Mouse (Mus musculus): Measurements from ENCODE around the gene Gm10643. TPM values are rescaled to one million over a fixed set of nuclear protein-coding genes. Genes with fewer than 3 reads are reported as not detected.
A peak's percentile ranks its signal among the peaks of the same experiment; 100 is the strongest.

Gm10643 gene
- polyA plus RNA-seq, 1 experiment from 2014 or later: 0.95 TPM

- ATAC-seq (replicated peaks; ENCODE audit: extremely low read depth, insufficient read depth, low FRiP score): no peak
- WGBS: 69% methylated on average over 7 of the region's 7 CpGs
- Histone ChIP-seq H3K27ac (ENCODE audit: low read length) (peak overlapping the region; percentile 5), H3K9me3 (replicated peaks; ENCODE audit: control insufficient read depth, low read length) (no peaks in the 10 kb centered on the region), H3K4me1 (ENCODE audit: control insufficient read depth, insufficient read depth, low read length) (peaks cover 47% of the 10 kb centered on the region), H3K36me3 (ENCODE audit: control insufficient read depth, insufficient read depth) (no peaks in the 10 kb centered on the region), H3K4me3 (ENCODE audit: low read length) (peak overlapping the region; percentile 85; the same call in 1 of the 2 replicates), H3K9ac (ENCODE audit: low read length) (no peak overlapping the region), H3K27me3 (ENCODE audit: control insufficient read depth, insufficient read depth, low read length) (no peaks in the 10 kb centered on the region), H3K4me2 (ENCODE audit: low read depth, low read length) (peak overlapping the region; percentile 63)
Observed at GRCm38 (mm10) chr8:84067911-84068310, 3.0 kb upstream of the Gm10643 start.

- under 1% methylated on average over 57 of the region's 58 CpGs for WGBS
- Histone ChIP-seq H3K4me3 (ENCODE audit: low read length) (peak overlapping the region; percentile 85), H3K9ac (ENCODE audit: low read length) (peak overlapping the region; percentile 85), H3K27me3 (ENCODE audit: control insufficient read depth, insufficient read depth, low read length) (no peaks in the 10 kb centered on the region), H3K36me3 (ENCODE audit: control insufficient read depth, insufficient read depth) (no peaks in the 10 kb centered on the region), H3K4me2 (ENCODE audit: low read depth, low read length) (peak overlapping the region; percentile 63), H3K9me3 (replicated peaks; ENCODE audit: control insufficient read depth, low read length) (no peaks in the 10 kb centered on the region), H3K27ac (ENCODE audit: low read length) (peak overlapping the region; percentile 97), H3K4me1 (ENCODE audit: control insufficient read depth, insufficient read depth, low read length) (peaks cover 47% of the 10 kb centered on the region)
- peak; percentile 66 for ATAC-seq (replicated peaks; ENCODE audit: extremely low read depth, insufficient read depth, low FRiP score)
Observed at GRCm38 (mm10) chr8:84067047-84067573, 2.2 kb upstream of the Gm10643 start.

- peak within 1 kb of the TSS; percentile 81 for H3K4me2 ChIP-seq (ENCODE audit: low read depth, low read length)
- H3K27me3 ChIP-seq (ENCODE audit: control insufficient read depth, insufficient read depth, low read length): no peaks in the 10 kb centered on the region
- WGBS: under 1% methylated on average over 51 of the region's 51 CpGs
- no peaks in the 10 kb centered on the region for H3K36me3 ChIP-seq (ENCODE audit: control insufficient read depth, insufficient read depth)
- no peaks in the 10 kb centered on the region for H3K9me3 ChIP-seq (replicated peaks; ENCODE audit: control insufficient read depth, low read length)
- H3K4me1 ChIP-seq (ENCODE audit: control insufficient read depth, insufficient read depth, low read length): peaks cover 43% of the 10 kb centered on the region
- H3K27ac ChIP-seq (ENCODE audit: low read length): peak within 1 kb of the TSS; percentile 97
- H3K4me3 ChIP-seq (ENCODE audit: low read length): peak within 1 kb of the TSS; percentile 85
- peak within 1 kb of the TSS; percentile 87 for H3K9ac ChIP-seq (ENCODE audit: low read length)
- ATAC-seq (replicated peaks; ENCODE audit: extremely low read depth, insufficient read depth, low FRiP score): peak; percentile 96
Observed at GRCm38 (mm10) chr8:84066291-84066930, 1.5 kb upstream of the Gm10643 start, which contains the start of gene Rfx1. Rfx1 (plus strand) TSS chr8:84066834.

DNA sequence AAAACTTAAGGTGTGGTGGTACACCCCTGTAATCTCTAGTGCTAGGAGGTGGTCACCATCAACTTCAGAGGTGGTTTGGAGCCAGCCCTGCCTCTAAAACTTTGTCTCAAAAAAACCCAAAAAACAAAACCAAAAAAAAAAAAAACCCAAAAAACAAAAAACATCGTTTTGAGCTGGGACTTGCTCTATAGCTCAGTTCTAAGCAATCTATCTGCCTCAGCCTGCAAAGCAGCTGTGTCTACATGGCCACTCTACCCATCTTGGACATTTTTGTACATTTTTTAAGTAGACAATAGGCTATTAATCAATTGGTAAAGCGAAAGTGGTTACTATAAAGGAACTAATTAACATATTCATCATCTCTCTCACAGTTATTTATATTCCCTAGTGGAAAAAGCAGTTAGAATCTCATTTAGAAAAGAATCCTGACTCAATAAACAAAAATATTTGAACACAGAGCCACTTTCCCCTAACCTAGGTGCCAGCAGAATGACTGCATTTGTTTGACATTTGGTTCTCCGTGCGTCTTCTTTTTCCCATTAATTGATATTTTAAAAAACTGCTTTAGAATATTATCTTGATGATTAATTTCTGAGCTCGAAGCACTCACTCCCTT is 628 bp upstream of the Gm10643 start:
- Histone ChIP-seq H3K9ac (ENCODE audit: low read length) (peak overlapping the region; percentile 87), H3K9me3 (replicated peaks; ENCODE audit: control insufficient read depth, low read length) (no peaks in the 10 kb centered on the region), H3K27ac (ENCODE audit: low read length) (peak overlapping the region; percentile 90), H3K4me1 (ENCODE audit: control insufficient read depth, insufficient read depth, low read length) (peaks cover 35% of the 10 kb centered on the region), H3K27me3 (ENCODE audit: control insufficient read depth, insufficient read depth, low read length) (no peaks in the 10 kb centered on the region), H3K4me3 (ENCODE audit: low read length) (peak overlapping the region; percentile 85), H3K36me3 (ENCODE audit: control insufficient read depth, insufficient read depth) (no peaks in the 10 kb centered on the region), H3K4me2 (ENCODE audit: low read depth, low read length) (peak overlapping the region; percentile 81)
- no peak for ATAC-seq (replicated peaks; ENCODE audit: extremely low read depth, insufficient read depth, low FRiP score)
- 27% methylated on average over 5 of the region's 5 CpGs for WGBS

GRCm38 (mm10) chr8:84063861-84064610 is 901 bp downstream of the Gm10643 start:
- Histone ChIP-seq H3K4me2 (ENCODE audit: low read depth, low read length) (no peak overlapping the region), H3K36me3 (ENCODE audit: control insufficient read depth, insufficient read depth) (no peaks in the 10 kb centered on the region), H3K4me3 (ENCODE audit: low read length) (no peak overlapping the region), H3K9ac (ENCODE audit: low read length) (0 out of 2 replicates have a peak overlapping the region, but pooled peaks have one; percentile 12), H3K27ac (ENCODE audit: low read length) (peak overlapping the region; percentile 66), H3K9me3 (replicated peaks; ENCODE audit: control insufficient read depth, low read length) (no peaks in the 10 kb centered on the region), H3K4me1 (ENCODE audit: control insufficient read depth, insufficient read depth, low read length) (peaks cover 22% of the 10 kb centered on the region), H3K27me3 (ENCODE audit: control insufficient read depth, insufficient read depth, low read length) (no peaks in the 10 kb centered on the region)
- WGBS: 59% methylated on average over 8 of the region's 8 CpGs
- no peak for ATAC-seq (replicated peaks; ENCODE audit: extremely low read depth, insufficient read depth, low FRiP score)

DNA sequence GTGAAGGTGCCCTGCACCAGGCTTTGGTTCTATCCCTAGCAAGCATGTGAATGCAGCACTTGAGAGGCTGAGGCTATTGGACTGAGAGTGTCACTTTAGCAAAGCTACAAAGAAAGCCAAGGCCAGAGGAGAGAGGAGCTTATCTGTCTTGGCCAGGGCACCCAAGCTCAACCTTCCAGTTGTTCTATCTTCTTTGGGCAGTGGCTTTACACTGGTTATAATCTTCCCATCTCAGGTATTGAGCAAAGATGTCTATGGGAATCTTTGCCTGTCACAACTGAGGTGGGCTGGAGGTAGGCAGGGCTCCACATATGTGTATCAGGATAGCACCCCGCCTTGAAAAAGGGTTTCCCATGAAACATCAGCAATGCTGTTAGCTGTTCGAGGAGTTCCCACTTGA is 4.7 kb downstream of the Gm10643 start:
- Histone ChIP-seq H3K9me3 (replicated peaks; ENCODE audit: control insufficient read depth, low read length) (no peaks in the 10 kb centered on the region), H3K4me2 (ENCODE audit: low read depth, low read length) (no peak overlapping the region), H3K36me3 (ENCODE audit: control insufficient read depth, insufficient read depth) (no peaks in the 10 kb centered on the region), H3K4me1 (ENCODE audit: control insufficient read depth, insufficient read depth, low read length) (peaks cover 2% of the 10 kb centered on the region; the same call in 1 of the 2 replicates), H3K27me3 (ENCODE audit: control insufficient read depth, insufficient read depth, low read length) (no peaks in the 10 kb centered on the region), H3K4me3 (ENCODE audit: low read length) (no peak overlapping the region), H3K27ac (ENCODE audit: low read length) (no peak overlapping the region), H3K9ac (ENCODE audit: low read length) (no peak overlapping the region)
- 80% methylated on average over 2 of the region's 2 CpGs for WGBS
- no peak for ATAC-seq (replicated peaks; ENCODE audit: extremely low read depth, insufficient read depth, low FRiP score)

- 92% methylated on average over 2 of the region's 2 CpGs for WGBS
- Histone ChIP-seq H3K4me2 (ENCODE audit: low read depth, low read length) (no peak overlapping the region), H3K9me3 (replicated peaks; ENCODE audit: control insufficient read depth, low read length) (no peaks in the 10 kb centered on the region), H3K4me1 (ENCODE audit: control insufficient read depth, insufficient read depth, low read length) (no peaks in the 10 kb centered on the region; the same call in 1 of the 2 replicates), H3K27me3 (ENCODE audit: control insufficient read depth, insufficient read depth, low read length) (no peaks in the 10 kb centered on the region), H3K9ac (ENCODE audit: low read length) (no peak overlapping the region), H3K27ac (ENCODE audit: low read length) (no peak overlapping the region), H3K4me3 (ENCODE audit: low read length) (no peak overlapping the region), H3K36me3 (ENCODE audit: control insufficient read depth, insufficient read depth) (no peaks in the 10 kb centered on the region)
- no peak for ATAC-seq (replicated peaks; ENCODE audit: extremely low read depth, insufficient read depth, low FRiP score)
Observed at GRCm38 (mm10) chr8:84059226-84059625, 5.7 kb downstream of the Gm10643 start.

DNA sequence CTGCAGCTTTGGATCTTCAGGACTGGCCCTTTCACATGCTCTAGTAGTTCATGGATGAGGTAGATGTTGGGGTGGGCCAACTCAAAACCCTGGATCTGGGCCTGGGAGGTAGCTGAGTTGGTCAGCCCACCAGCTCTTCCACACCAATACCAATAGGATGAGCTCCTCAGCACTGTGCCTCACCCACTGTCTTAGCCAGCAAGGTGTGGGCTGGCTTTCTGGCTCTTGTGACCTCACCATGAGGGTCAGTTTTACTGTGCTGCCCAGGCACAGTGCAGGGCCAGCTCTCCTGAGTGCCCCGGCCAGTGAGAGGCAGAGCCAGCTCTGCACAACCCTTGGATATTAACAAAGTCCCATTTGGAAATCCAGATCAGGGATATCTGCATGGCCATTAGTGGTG is 7.1 kb downstream of the Gm10643 start:
- no peak for ATAC-seq (replicated peaks; ENCODE audit: extremely low read depth, insufficient read depth, low FRiP score)
- peaks cover 3% of the 10 kb centered on the region for H3K4me1 ChIP-seq (ENCODE audit: control insufficient read depth, insufficient read depth, low read length)
- no peak overlapping the region for H3K27ac ChIP-seq (ENCODE audit: low read length)
- H3K27me3 ChIP-seq (ENCODE audit: control insufficient read depth, insufficient read depth, low read length): no peaks in the 10 kb centered on the region
- no peaks in the 10 kb centered on the region for H3K9me3 ChIP-seq (replicated peaks; ENCODE audit: control insufficient read depth, low read length)
- 96% methylated on average over 1 of the region's 1 CpGs for WGBS
- no peak overlapping the region for H3K4me2 ChIP-seq (ENCODE audit: low read depth, low read length)
- no peaks in the 10 kb centered on the region for H3K36me3 ChIP-seq (ENCODE audit: control insufficient read depth, insufficient read depth)
- no peak overlapping the region for H3K9ac ChIP-seq (ENCODE audit: low read length)
- no peak overlapping the region for H3K4me3 ChIP-seq (ENCODE audit: low read length)
